Mouse (Mus musculus): Measurements from ENCODE around the gene Soga1. TPM values are rescaled to one million over a fixed set of nuclear protein-coding genes. Genes with fewer than 3 reads are reported as not detected.
A peak's percentile ranks its signal among the peaks of the same experiment; 100 is the strongest.

Soga1 gene
- polyA plus RNA-seq, 1 experiment, result 9.8 TPM

DNA sequence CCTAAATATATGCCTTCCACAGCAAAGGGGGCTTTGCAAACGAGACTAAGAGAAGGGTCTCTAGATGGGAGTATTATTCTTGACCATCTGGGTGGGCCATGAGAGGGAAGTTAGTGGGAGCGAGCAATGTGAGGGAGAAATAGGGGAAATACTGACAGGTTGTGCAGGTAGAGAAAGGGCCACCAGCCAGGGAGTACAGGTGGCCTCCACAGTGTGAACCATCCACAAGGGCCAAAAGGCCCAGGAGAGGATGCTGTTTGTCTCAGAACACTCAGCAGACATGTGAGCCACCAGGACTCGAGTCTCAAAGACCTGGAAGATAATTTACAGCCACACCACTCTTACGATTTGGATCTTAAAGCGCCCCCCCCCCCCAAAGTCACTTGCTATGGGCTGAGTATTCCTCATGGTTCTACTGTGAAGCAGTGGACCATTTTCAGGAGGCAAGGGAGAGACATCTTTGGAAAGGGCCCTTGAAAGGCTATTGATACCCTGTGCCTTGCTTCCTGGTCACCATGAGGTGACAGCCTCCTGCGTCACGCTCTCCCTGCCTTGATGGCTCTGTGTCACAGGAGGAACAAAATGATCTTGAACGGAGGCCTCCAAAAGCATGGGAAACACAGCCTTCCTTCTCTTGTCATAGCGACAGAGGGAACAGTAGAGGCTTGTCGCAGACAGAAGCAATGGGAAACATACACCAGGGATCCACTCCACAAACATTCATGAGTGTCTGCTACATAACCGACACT, 18.3 kb downstream of the Soga1 start:
- H3K4me3 ChIP-seq (ENCODE audit: low read depth, low read length), result no peak overlapping the region
- peaks cover 12% of the 10 kb centered on the region for H3K4me1 ChIP-seq (ENCODE audit: control insufficient read depth, insufficient read depth, low read length)
- no peaks in the 10 kb centered on the region for H3K36me3 ChIP-seq (ENCODE audit: control insufficient read depth, insufficient read depth, low read length, poor library complexity, severe bottlenecking)
- H3K27ac ChIP-seq (ENCODE audit: insufficient read depth, low read length), result no peak overlapping the region
- H3K27me3 ChIP-seq (ENCODE audit: control insufficient read depth, insufficient read depth, low read length, poor library complexity, severe bottlenecking), result no peaks in the 10 kb centered on the region
- TF ChIP-seq CTCF (IDR thresholded peaks at IDR 0.05; ENCODE audit: low read depth, low read length), result no peak
- TF ChIP-seq POLR2A (IDR thresholded peaks at IDR 0.05; ENCODE audit: insufficient read depth, low read length), result no peak
- no peak for TF ChIP-seq EP300 (IDR thresholded peaks at IDR 0.05; ENCODE audit: insufficient read depth, low read depth, low read length)
- H3K9ac ChIP-seq (ENCODE audit: low read depth, poor library complexity, severe bottlenecking), result no peak overlapping the region
- no peaks in the 10 kb centered on the region for H3K9me3 ChIP-seq (replicated peaks; ENCODE audit: control insufficient read depth, insufficient read depth, low read length, poor library complexity, severe bottlenecking)

DNA sequence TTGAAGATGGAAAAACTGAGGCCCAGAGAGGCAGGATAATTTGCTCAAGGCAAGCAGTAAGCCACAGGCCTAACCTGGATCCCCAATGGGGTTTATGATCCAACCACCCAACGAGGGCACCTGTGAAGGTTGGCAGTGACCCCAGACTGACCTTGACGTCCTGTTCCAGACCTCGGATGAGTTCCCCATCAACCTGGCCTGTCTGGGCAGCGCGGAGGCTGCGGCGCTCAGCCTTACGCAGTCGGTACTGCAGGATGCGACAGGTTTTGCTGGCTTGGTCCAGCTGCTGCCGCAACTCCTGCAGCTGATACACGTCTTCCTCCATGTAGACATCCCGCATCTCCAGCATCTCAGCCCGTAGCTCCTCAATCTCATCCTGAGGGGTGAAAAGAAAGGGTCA, 19.0 kb downstream of the Soga1 start:
- no peak for TF ChIP-seq POLR2A (IDR thresholded peaks at IDR 0.05; ENCODE audit: insufficient read depth, low read length)
- no peak for TF ChIP-seq EP300 (IDR thresholded peaks at IDR 0.05; ENCODE audit: insufficient read depth, low read depth, low read length)
- TF ChIP-seq CTCF (IDR thresholded peaks at IDR 0.05; ENCODE audit: low read depth, low read length), result no peak
- no peaks in the 10 kb centered on the region for H3K27me3 ChIP-seq (ENCODE audit: control insufficient read depth, insufficient read depth, low read length, poor library complexity, severe bottlenecking)
- H3K9ac ChIP-seq (ENCODE audit: low read depth, poor library complexity, severe bottlenecking), result 0 out of 2 replicates have a peak overlapping the region, but pooled peaks have one; percentile 22
- H3K9me3 ChIP-seq (replicated peaks; ENCODE audit: control insufficient read depth, insufficient read depth, low read length, poor library complexity, severe bottlenecking), result no peaks in the 10 kb centered on the region
- H3K27ac ChIP-seq (ENCODE audit: insufficient read depth, low read length), result peak overlapping the region; percentile 54; the same call in 1 of the 2 replicates
- no peak overlapping the region for H3K4me3 ChIP-seq (ENCODE audit: low read depth, low read length)
- H3K4me1 ChIP-seq (ENCODE audit: control insufficient read depth, insufficient read depth, low read length), result peaks cover 7% of the 10 kb centered on the region
- H3K36me3 ChIP-seq (ENCODE audit: control insufficient read depth, insufficient read depth, low read length, poor library complexity, severe bottlenecking), result no peaks in the 10 kb centered on the region

DNA sequence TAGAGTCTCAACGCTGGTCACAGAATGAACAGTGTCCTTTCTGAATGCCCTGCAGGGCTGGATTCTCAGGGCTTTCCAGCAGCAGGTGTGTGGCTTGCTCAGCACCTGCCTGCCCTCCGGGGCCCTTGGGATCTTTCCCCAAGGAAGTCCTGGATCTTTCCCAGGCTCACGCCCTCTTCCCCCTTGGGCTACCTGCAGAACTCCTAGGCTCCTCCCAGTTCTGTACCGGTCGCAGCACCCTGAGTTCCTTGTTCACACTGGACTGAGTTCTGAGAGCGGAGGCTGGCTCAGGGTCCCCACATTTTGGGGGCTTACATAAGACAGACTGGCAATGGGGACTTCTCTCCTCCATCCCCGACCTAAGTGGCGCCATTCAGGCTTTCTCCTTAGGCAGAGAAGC, 19.9 kb downstream of the Soga1 start:
- peaks cover 7% of the 10 kb centered on the region for H3K4me1 ChIP-seq (ENCODE audit: control insufficient read depth, insufficient read depth, low read length)
- TF ChIP-seq EP300 (IDR thresholded peaks at IDR 0.05; ENCODE audit: insufficient read depth, low read depth, low read length) (peak; percentile 50; the same call in 1 of the 2 replicates), POLR2A (IDR thresholded peaks at IDR 0.05; ENCODE audit: insufficient read depth, low read length) (no peak), CTCF (IDR thresholded peaks at IDR 0.05; ENCODE audit: low read depth, low read length) (no peak)
- no peaks in the 10 kb centered on the region for H3K27me3 ChIP-seq (ENCODE audit: control insufficient read depth, insufficient read depth, low read length, poor library complexity, severe bottlenecking)
- H3K4me3 ChIP-seq (ENCODE audit: low read depth, low read length), result peak overlapping the region; percentile 53
- H3K36me3 ChIP-seq (ENCODE audit: control insufficient read depth, insufficient read depth, low read length, poor library complexity, severe bottlenecking), result no peaks in the 10 kb centered on the region
- peak overlapping the region; percentile 54 for H3K27ac ChIP-seq (ENCODE audit: insufficient read depth, low read length)
- H3K9me3 ChIP-seq (replicated peaks; ENCODE audit: control insufficient read depth, insufficient read depth, low read length, poor library complexity, severe bottlenecking), result no peaks in the 10 kb centered on the region
- peak overlapping the region; percentile 22; the same call in 1 of the 2 replicates for H3K9ac ChIP-seq (ENCODE audit: low read depth, poor library complexity, severe bottlenecking)

DNA sequence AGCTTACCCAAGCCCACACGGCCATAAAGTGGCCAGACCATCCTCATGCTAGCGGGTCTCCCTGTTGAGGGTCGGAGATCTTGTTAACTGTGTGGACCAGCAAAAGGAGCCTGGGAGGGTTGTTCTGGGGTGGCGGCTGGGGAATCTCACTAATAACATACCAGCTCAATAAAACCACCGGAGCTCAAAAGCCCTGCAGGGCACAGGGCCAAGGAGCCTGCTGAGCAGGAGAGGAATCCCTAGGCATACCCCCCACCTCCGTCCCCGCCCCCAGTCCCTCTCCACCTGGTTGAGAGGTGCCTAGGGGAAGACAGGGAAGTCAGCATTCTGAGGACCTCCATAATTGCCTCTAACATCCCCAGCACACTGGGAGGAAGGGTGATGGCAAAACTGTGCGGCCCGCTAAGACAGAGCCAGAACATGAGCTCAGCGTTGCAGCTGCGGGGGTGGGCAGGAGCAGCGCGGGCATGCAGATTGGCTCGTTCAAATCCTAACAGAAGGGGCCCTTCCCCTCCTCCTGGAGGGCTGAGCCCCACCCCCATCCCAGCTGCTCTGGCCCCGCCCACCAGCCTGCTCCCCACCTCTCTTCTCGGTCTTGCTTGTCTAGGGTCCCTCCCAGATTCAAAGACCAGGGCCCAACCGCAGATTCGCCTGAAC, 20.6 kb downstream of the Soga1 start:
- Histone ChIP-seq H3K4me3 (ENCODE audit: low read depth, low read length) (peak overlapping the region; percentile 79), H3K9me3 (replicated peaks; ENCODE audit: control insufficient read depth, insufficient read depth, low read length, poor library complexity, severe bottlenecking) (no peaks in the 10 kb centered on the region), H3K27ac (ENCODE audit: insufficient read depth, low read length) (peak overlapping the region; percentile 77), H3K4me1 (ENCODE audit: control insufficient read depth, insufficient read depth, low read length) (peaks cover 7% of the 10 kb centered on the region), H3K9ac (ENCODE audit: low read depth, poor library complexity, severe bottlenecking) (peak overlapping the region; percentile 87), H3K36me3 (ENCODE audit: control insufficient read depth, insufficient read depth, low read length, poor library complexity, severe bottlenecking) (no peaks in the 10 kb centered on the region), H3K27me3 (ENCODE audit: control insufficient read depth, insufficient read depth, low read length, poor library complexity, severe bottlenecking) (no peaks in the 10 kb centered on the region)
- TF ChIP-seq POLR2A (IDR thresholded peaks at IDR 0.05; ENCODE audit: insufficient read depth, low read length) (peak; percentile 57), EP300 (IDR thresholded peaks at IDR 0.05; ENCODE audit: insufficient read depth, low read depth, low read length) (peak; percentile 45; the same call in 1 of the 2 replicates), CTCF (IDR thresholded peaks at IDR 0.05; ENCODE audit: low read depth, low read length) (no peak)

DNA sequence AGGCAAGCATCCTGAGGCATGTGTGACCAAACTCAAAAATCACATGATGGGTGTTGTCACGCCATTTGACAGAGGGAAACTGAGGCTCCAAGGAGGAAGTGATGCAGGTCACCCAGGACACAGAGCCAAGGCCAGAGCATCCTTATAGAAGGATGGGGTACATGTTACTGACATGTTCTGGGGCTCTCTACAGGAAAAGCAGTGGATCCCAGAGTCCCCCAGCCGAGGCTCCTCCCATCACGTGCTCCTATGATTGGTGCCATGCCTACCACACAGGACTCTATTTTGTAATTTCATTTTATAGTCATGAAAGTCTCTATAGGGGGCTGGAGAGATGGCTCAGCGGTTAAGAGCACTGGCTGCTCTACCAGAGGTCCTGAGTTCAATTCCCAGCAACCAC, 21.3 kb downstream of the Soga1 start:
- TF ChIP-seq POLR2A (IDR thresholded peaks at IDR 0.05; ENCODE audit: insufficient read depth, low read length) (no peak), CTCF (IDR thresholded peaks at IDR 0.05; ENCODE audit: low read depth, low read length) (no peak), EP300 (IDR thresholded peaks at IDR 0.05; ENCODE audit: insufficient read depth, low read depth, low read length) (no peak)
- no peak overlapping the region; the same call in 1 of the 2 replicates for H3K4me3 ChIP-seq (ENCODE audit: low read depth, low read length)
- H3K9me3 ChIP-seq (replicated peaks; ENCODE audit: control insufficient read depth, insufficient read depth, low read length, poor library complexity, severe bottlenecking), result no peaks in the 10 kb centered on the region
- H3K4me1 ChIP-seq (ENCODE audit: control insufficient read depth, insufficient read depth, low read length), result peaks cover 7% of the 10 kb centered on the region
- H3K27me3 ChIP-seq (ENCODE audit: control insufficient read depth, insufficient read depth, low read length, poor library complexity, severe bottlenecking), result no peaks in the 10 kb centered on the region
- H3K27ac ChIP-seq (ENCODE audit: insufficient read depth, low read length), result peak overlapping the region; percentile 60
- H3K9ac ChIP-seq (ENCODE audit: low read depth, poor library complexity, severe bottlenecking), result no peak overlapping the region; the same call in 1 of the 2 replicates
- no peaks in the 10 kb centered on the region for H3K36me3 ChIP-seq (ENCODE audit: control insufficient read depth, insufficient read depth, low read length, poor library complexity, severe bottlenecking)

DNA sequence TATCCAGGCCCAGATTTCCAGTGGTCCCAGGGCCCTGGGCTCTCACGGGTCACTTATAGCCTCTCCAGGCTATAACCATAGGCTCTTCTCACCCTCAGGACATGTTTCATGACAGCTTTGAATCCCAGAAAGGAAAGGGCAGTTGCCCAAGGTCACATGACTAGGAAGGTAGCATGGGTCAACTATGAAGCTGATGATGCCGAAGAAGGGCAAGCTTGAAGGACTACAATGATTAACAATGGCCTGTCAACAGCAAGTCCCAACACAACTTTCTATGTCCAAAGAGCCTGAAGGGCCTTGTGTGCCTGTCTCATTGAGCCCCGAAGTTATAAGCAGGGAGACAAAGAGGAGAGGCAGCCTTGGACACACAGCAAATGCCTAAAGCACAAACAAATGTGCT, 21.9 kb downstream of the Soga1 start:
- Histone ChIP-seq H3K27ac (ENCODE audit: insufficient read depth, low read length) (peak overlapping the region; percentile 60; the same call in 1 of the 2 replicates), H3K36me3 (ENCODE audit: control insufficient read depth, insufficient read depth, low read length, poor library complexity, severe bottlenecking) (no peaks in the 10 kb centered on the region)
- TF ChIP-seq CTCF (IDR thresholded peaks at IDR 0.05; ENCODE audit: low read depth, low read length) (no peak), EP300 (IDR thresholded peaks at IDR 0.05; ENCODE audit: insufficient read depth, low read depth, low read length) (no peak), POLR2A (IDR thresholded peaks at IDR 0.05; ENCODE audit: insufficient read depth, low read length) (no peak)

More for the DNA sequence above, 21.9 kb downstream of the Soga1 start:
- Histone ChIP-seq H3K9ac (ENCODE audit: low read depth, poor library complexity, severe bottlenecking) (no peak overlapping the region), H3K27me3 (ENCODE audit: control insufficient read depth, insufficient read depth, low read length, poor library complexity, severe bottlenecking) (no peaks in the 10 kb centered on the region), H3K4me1 (ENCODE audit: control insufficient read depth, insufficient read depth, low read length) (peaks cover 8% of the 10 kb centered on the region), H3K4me3 (ENCODE audit: low read depth, low read length) (no peak overlapping the region), H3K9me3 (replicated peaks; ENCODE audit: control insufficient read depth, insufficient read depth, low read length, poor library complexity, severe bottlenecking) (no peaks in the 10 kb centered on the region)
